Mouse (Mus musculus) hindlimb bud, embryonic 11.5 days (tissue): ENCODE measurements at regions not wholly inside any gene's neighbourhood (a gene's known extent, or its start where the extent isn't known, plus 50 kb on each side); places are given as distances from the start of the nearest gene placed in this dataset.

ENCODE experiments used
- DNase-seq: peaks from one replicate; pipeline ENCODE4 v3.0.0-alpha.2; 2012; ENCODE audit warnings: low read depth, low spot score; ENCODE audit errors: extremely low spot score

DNA sequence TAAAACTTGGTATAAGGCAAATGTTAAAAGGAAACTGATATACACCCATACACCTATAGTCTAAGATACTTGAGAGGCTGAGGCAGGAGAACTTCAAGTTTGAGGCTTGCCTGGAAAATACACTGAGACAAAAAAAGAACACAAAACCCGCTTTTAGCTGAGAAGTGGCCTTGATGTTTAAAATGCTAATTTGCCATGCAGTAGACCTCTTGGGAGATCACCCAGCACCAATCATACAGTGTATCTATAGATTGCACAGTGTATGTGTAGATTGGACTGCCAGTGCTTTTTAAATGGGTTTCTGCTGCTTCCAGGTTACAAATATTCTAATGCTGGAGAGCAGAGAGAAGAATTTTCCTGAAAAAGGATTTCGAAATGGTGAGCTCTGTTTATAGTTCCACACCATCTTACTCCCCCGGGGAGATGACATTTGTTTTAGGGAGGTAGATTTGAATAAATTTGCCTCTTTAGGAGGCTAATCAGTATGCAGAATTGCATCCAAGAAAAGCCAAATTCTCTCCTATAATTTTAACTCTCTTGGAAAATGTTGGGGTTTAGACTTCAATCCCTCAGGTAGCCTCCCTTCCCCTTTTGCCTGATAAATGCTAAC lies 194.0 kb downstream of the Otol1 start:
- DNase-seq: no peak

DNA sequence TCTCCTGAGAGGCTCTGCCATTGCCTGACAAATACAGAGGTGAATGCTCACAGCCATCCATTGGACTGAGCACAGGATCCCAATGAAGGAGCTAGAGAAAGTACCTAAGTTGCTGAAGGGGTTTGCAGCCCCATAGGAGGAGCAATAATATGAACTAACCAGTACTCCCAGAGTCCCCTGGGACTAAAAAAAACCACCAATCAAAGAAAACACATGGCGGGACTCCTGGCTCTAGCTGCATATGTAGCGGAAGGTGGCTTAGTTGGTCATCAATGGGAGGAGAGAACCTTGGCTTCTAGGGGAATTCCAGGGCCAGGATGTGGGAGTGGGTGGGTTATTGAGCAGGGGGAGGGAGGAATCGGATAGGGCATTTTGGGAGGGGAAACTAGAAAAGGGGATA lies 207.8 kb downstream of the Otol1 start:
- DNase-seq: no peak

DNA sequence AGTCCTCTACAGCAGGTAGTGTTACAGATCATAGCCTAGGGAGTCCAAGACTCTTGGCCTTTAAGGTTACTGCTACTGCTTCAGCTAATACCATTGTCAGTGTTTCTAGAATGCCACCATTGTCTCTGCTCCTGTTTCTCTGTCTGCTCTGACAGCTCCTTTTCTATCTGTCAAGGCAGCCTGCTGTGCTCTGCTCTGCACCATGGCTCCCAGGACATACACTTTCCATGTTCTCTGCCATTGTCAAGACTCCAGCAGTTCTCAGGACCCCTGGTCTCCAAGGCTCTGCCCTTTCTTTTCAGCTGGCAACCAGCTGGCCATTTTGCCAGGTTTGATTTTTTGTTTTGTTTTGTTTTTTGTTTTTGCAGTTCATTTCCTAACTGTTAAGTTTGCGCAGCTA lies 208.7 kb downstream of the Otol1 start:
- no peak for DNase-seq

DNA sequence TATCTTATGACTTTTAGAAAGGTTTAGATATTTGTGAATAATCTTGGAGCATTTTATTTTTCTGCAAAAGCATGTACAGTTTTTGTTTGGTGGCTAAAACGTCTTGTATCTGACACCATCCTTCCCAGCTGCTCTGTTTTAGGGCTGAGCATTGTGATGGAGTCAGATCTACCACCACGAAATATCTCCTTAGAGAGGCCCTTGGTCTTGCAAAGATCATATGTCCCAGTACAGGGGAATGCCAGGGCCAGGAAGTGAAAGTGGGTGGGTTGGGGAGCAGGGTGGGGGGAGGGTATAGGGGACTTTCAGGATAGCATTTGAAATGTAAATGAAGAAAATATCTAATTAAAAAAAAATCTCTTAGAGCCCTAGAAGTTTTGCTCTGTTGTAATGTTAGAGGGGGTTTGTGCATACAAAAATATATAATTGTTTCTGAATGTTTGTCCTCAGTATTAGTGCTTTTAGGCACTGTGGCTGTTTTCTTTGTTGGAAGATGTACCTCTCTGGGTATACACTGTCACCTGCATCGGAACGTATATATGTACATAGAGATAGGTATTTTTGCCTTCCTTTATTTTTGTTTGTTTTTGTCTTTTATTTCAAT lies 211.4 kb downstream of the Otol1 start:
- DNase-seq: no peak

DNA sequence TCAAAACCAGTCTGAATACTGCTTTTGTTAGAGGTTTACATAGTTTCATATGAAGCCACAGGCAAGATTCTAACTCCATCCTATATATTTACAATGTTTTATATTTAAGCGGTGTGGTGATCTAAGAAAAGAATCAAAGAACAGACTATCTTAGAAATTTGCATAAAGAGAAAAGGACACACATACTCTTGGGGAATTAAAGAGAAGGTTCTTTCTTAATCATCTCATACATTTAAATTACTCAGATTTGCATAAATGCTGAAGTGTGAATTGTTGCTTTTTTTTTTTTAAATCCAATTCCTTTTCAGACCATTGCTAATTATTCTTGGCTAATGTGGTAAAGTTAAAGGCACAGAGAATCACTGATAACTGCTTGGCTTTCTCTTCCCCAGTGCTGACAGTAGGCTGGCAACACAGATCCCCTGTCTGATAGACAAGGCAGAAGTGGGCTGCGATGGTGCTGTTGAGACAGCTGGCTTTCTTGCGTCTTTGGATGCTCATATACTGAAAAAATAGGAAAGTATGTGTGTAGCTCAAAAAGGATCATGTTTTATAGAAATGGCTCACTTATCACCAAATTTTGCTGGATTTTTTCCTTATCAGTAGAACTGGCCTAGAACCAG lies 216.1 kb downstream of the Otol1 start:
- no peak for DNase-seq

DNA sequence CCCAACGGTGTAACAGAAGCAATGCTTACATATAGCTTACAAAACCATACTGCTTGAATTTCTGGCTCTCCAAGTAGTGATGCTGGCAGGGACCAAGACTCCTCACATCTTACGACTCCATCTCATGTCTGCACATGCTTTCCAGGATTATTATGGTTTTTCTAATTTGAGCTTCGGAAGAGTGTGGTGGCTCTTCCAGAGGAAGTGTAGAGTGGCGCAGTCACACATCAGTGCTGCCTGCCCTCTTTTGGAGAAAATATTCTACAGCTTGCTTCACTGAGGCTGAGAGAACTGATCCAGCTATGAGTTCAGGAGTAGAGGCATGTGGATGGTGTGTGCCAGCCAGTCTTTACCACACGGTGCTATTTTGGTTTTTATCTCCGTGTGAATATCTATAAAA lies 217.4 kb downstream of the Otol1 start:
- DNase-seq: no peak

DNA sequence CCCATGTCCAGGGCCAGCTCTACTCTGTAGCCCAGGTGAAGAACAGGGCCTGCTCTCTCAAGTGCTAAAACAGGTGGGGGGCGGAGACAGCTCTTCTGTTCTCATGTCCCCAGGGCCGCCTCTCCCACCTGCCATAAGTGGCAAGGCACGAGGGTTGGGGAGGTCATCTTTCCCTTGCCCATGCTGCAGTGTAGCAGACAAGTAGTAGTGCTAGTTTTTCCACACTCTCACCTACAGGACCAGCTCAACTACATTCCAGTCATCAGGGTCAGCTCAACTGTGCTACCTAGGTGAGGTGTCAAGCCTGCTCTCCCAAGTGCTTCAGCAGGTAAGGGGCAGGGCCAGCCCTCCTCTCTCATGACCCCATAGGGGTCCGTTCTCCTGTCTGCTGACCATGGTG lies 219.8 kb downstream of the Otol1 start:
- no peak for DNase-seq

DNA sequence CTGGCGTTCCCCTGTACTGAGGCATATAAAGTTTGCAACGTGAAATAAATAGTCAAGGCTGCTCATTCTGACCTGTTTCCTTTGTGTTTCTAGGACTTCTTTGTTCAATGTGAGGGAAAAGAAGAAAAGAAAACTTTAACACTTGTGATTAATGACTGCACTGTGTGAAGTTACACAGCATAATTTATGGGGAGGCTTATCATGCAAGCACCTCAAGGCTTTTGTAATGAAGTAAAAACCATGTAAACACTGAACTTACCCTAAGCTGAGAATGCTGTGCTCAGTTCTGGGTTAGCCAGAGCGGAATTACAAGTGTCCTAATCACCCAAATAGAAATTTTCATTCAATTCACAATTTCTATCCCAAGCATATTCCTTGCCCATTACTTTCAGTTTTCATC lies 241.2 kb downstream of the Otol1 start:
- DNase-seq: peak; percentile 22

DNA sequence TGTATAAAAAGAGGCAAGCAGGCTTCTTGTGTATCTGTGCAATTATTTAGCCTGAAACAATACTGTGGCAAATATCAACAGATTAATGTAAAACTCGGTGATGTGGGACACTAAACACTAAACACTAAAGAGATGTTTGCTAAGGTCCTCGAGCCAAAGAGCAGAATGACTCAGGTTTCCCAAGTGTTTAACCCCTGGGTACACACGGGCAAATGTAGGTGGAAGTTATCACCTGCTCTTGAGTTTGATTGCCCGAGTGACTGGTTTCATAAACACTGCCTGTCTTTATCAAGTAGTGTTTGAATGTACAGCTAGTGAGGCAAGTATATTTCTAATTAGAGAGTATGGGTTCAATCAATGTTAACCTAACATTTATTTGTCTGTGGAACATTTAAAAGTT lies 242.5 kb downstream of the Otol1 start:
- no peak for DNase-seq

DNA sequence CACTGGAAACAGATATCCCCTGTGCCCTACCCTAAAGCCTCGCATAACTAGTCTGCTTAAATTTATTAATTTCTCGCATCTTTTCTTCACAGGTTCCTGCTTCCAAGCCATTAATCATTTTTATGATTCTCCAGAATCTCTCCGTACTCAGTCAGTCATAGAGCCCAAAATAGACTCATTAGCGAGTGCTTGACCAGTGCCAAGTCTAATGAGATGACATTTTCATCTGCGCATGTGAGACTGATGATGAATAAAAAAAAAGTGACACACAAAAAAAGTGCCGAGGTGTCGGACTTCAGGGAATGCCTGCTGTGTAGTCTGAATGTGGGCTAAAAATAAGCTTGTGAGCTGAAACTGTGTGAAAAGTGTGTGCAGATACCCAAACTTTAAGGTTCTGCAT lies 243.3 kb downstream of the Otol1 start:
- no peak for DNase-seq

DNA sequence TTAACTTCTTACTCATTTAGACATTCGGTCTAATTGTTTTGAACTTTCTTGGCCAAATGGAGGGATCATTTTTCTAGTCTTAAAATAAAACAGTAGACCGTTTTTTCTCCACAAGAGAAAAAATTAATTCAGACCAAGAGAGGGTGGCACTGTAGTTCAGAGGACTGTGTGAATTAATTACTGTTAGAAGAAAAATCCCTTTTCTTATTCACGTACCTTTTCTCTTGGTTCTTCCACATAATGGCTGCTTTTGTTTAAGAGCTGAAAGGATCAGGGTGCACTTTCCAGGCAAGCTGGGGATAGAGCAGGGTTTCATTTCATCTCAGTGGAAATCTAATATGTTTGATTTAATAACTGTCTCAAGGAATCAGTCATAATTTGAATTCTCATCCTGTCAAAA lies 255.9 kb downstream of the Otol1 start:
- DNase-seq: no peak

DNA sequence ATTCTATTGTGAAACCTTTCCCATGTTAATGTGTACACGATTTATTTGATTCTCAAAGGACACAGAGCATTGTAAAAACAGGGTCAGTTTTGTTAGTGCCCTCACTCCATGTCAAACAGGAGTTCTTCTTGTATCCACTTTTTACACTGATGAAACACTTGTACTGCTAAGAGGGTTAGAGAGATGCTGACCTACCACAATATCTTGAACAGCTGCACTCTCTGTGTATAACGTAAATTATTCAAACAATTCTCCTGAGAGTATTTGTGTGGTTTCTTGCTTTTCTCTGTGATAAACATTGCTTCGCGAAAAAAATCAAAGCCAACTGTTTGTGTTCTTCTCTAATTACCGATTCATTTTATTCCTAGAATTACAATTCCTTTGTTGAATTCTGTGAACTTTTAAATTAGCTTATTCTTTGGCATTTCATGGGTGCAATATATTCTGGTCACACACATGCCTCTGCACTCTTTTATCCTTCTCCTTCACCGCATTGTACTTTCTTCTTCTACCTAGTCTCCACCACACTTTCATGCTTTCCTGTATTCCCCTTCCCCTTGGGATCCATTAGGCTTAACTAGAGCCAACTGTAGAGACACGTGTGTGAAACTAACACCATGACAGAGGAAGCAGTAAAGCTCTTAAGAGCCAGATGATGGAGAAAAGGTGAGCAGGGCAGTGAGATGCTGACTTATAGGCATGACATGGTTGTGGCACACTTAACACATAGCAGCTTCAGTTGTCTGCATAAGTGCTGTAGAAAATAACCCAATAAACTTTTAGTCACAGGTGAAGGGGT lies 281.4 kb downstream of the Otol1 start:
- no peak for DNase-seq

DNA sequence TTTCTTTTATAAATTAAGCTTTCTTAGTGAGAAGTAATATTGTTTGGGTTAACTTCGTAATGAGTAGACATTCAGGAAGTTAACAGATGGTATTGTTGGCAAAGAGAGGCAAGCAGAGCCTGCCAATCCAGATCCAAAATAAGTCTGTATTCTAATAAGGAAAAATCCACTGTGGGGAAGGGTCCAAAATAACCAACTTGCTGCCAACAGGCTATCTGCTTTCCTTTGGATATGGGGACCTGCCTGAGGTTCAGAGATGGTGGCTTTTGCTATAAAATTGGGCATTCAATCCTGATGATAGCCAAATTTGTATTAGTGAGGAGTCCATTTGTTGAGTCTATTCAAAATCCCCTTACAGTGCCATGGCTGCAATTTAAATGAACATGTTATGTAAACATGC lies 300.1 kb downstream of the Otol1 start:
- no peak for DNase-seq

DNA sequence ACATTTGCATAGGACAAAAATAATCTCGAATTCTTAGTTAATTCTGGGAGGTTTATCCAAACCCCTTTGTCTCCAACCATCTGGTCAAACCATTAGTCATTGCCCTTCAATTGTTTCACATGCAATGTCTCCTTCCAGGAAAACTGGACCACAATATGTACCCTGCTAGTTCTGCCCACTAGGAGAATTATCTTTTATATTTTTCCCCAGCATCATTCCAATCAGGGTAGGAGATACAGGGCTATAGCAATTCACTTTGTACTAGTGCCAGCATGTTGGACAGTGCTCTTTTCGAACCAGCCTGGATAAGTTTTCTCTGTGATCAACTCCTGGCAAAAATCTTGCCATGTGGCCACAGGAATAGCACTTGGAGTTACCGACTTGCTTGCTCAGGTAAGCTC lies 300.6 kb downstream of the Otol1 start:
- no peak for DNase-seq

DNA sequence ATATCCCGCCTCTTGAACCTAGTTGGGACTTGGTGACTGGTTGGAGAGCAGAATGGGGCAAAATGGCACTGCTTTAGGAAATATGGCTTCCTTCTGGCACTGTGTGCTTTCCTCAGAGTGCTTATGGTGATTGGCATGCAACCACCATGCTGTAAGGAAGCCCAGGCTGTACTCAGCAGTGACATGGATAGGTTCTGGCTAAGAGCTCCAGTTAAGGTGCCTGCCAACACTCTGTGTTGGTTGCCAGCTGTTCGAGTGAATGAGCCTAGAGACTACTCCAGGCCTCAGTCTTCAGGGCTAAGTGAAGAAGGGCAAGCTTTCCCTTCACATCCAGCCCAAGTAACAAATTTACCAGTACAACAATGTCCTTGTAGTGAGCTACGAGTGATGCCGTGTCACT lies 301.9 kb downstream of the Otol1 start:
- no peak for DNase-seq

DNA sequence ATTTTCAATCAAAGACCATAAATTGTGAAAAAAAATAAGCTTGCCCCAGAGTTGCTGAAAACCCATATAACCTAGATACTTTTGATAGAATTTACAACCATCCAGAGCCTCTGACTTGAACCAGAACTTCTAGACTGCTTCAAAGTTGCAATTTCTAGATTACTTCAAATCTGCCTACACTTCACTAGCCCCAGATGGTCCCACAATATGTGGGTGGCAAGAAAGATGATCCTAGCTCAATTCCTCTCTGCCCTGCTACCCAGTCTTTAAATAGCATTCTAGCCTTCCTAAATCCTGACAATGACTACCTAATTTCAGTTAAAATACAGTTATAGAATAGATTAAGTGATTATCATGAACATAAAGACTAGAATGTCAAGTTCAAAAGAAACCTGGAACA lies 303.6 kb downstream of the Otol1 start:
- DNase-seq: no peak

DNA sequence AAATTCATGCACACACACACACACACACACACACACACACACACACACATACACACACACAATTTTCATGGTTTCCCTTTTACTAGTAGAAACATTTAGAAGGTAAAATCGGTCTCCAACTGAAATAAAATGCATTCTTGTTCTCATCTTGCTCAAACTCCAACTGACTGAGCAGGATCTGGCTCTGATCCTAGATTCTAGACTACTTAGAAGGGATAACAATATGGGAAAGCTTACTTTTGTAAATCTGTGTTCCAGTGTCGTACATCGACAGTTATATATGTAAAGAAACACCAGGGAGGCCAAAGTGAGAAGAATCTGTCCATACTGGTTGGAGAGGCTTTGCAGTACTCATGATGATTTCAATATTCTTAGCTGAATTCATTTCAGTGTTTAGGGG lies 304.6 kb downstream of the Otol1 start:
- no peak for DNase-seq

DNA sequence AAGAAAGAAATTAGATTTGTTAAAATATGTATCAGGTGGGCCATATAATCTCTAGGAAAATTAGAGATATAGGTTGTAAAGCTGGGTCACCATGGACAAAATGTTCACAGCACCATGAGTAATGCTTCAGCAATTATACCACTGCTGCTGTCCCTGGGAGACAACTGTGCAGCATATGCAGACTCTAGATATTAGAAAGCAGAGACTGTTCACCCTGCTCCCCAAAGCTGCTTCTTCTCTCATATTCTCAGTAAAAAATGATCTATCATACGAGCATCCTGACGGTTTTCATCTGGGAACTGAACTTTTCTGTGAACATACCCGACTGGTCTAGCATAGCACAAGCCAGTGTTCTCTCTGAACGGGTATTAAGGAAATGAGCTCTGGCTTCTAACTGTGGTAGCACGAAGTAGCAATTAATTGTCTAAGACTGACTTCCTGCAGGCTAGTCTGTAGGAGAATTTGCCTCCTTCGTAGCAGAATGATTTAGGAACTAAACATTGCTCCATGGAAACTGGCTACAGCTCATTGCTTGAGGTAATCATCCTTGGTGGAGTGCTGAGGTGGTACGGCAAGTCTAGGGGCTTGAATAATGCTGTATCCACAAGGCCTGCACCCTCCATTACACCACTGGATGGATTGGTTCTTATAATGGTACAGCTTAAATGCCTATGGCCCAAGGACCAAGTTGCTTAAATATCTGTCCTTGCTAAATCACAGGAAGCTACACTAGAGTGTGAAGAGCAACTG lies 305.9 kb downstream of the Otol1 start:
- no peak for DNase-seq

DNA sequence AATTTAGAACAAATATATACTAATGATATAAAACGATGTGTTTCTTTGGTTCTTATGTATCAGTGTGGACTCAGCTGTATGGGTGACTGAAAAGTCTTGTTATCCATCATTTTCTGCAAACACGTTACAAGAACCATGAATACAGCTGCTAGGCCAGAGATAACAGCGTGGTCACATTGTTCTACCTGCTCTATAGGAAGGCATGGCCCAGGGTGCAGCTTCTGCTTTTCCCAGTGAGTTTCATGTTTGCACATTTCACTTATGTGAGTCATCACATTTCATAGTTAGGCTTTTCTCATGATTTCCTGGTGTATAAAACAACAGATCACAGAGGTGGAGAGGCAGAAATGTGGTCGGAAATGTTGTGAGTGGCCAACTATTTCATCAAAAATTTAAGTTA lies 306.8 kb downstream of the Otol1 start:
- DNase-seq: no peak

DNA sequence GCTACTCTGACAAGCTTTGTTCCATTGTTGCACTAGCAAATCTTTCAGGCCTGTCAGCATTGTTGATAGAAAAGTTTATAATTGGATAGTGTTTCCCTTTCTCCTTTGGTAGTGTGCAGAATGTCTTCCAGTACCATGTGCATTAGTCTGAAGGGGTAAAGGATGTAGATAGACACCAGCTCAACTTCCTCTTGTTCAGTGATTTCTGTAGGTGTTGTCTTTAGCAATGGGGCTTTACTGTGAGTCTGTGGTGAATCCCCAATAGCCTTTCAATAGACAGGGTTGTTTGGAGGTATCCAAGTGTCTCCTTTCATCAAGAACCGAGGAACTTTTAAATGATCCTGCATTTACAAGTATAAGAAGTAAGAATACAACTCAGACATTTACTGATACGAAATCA lies 311.0 kb downstream of the Otol1 start:
- DNase-seq: no peak

DNA sequence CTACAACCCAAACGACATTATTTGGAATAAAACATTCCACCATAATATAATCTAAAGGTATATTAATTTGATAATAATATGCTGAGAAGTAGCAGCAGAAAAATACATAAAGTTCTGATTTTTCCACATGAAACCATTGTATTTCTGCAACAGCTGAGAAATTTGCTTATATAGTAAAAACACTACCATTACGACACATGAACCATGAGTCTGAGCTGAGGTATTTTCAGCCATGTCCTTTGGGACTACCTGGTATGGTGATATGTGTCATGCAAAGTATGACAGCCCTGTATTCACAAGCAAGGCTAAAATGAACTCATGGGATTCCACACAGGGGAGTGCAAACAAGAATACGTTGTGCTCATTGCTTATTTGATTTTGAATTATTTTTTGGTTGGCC lies 311.7 kb downstream of the Otol1 start:
- no peak for DNase-seq
